ENCODE assay signal across 9 mouse cellular contexts in genomic region chr1:91380453-91381090, GRCm38 (mm10). TPM values are rescaled to one million over a fixed set of nuclear protein-coding genes. Genes with fewer than 3 reads are reported as not detected.
A peak's percentile ranks its signal among the peaks of the same experiment; 100 is the strongest.
DNase-seq lines count a peak whose midpoint lies in the region; ATAC-seq and TF ChIP-seq lines count a peak whose summit lies in the region.
"Had no signal": no experiment of that assay in that cellular context is flagged by ENCODE, and none has a peak within 500 bp of the region (broad histone marks: within the 10 kb centered on the region; RNA-seq: fewer than 3 reads in every experiment).

No protein-coding gene starts in this region.

- H3K9me3 ChIP-seq in G1E (replicated peaks) = no peaks in the 10 kb centered on the region
- no peaks in the 10 kb centered on the region for H3K9me3 ChIP-seq in hindbrain, embryonic 10.5 days

- H3K4me3 ChIP-seq in G1E (ENCODE audit: low read depth, low read length) = no peak overlapping the region
- H3K4me3 ChIP-seq in hindbrain, embryonic 10.5 days = no peak overlapping the region

- no peaks in the 10 kb centered on the region for H3K27me3 ChIP-seq in G1E (ENCODE audit: insufficient read depth, low read length)
- no peaks in the 10 kb centered on the region for H3K27me3 ChIP-seq in hindbrain, embryonic 10.5 days (ENCODE audit: insufficient read depth, poor library complexity, severe bottlenecking)

- peak; percentile 70 for DNase-seq in G1E (ENCODE audit: low spot score)
- DNase-seq in brain, adult 2 months (ENCODE audit: low read depth, low spot score) = peak; percentile 90
- DNase-seq in hindbrain, embryonic 10.5 days (ENCODE audit: low spot score) = peak; percentile 75
- peak; percentile 55 for DNase-seq in layer of hippocampus, adult 9-10 months (ENCODE audit: low spot score)
- peak; percentile 84 for DNase-seq in lung, postnatal 10 days
- peak; percentile 69 for DNase-seq in right cerebral cortex, adult 18-20 months
- DNase-seq in yolk sac, embryonic 10.5 days (ENCODE audit: low spot score) = peak; percentile 47

- peaks cover 96% of the 10 kb centered on the region for H3K36me3 ChIP-seq in G1E (replicated peaks)
- H3K36me3 ChIP-seq in hindbrain, embryonic 10.5 days = peaks cover 98% of the 10 kb centered on the region

- H3K4me1 ChIP-seq in G1E (ENCODE audit: insufficient read depth, low read depth, low read length) = peaks cover 25% of the 10 kb centered on the region
- no peaks in the 10 kb centered on the region for H3K4me1 ChIP-seq in hindbrain, embryonic 10.5 days (replicated peaks)

- ATAC-seq in G1E (ENCODE audit: extremely low read depth, insufficient number of reproducible peaks, low FRiP score, poor library complexity, severe bottlenecking) = peak; percentile 73
- peak; percentile 82 for ATAC-seq in erythroid progenitor cell, adult 5-6 weeks (replicated peaks; ENCODE audit: low FRiP score, poor library complexity, severe bottlenecking)

- H3K27ac ChIP-seq in hindbrain, embryonic 10.5 days = no peak overlapping the region
- H3K27ac ChIP-seq: macrophage had no signal

- peak; percentile 96 for TF ChIP-seq CTCF in G1E (IDR thresholded peaks at IDR 0.05; ENCODE audit: low read depth, low read length)

- 67% methylated on average over 7 of the region's 7 CpGs for whole genome bisulfite sequencing in hindbrain, embryonic 10.5 days

RNA-seq across cellular contexts. Expression of gene Erfe, which starts 14.3 kb away (rescaled TPM):
- total RNA-seq in G1E (2014; fragmentation: Nextera tagmentation) (1.2 and 2.1 TPM in 2 replicates), G1E (2017) (0.81 and 0.93 TPM in 2 replicates)
- 0.78 and 0.94 TPM in 2 replicates for polyA plus RNA-seq in G1E (2012)
- 5.4 and 16.9 TPM in 2 replicates for total RNA-seq in erythroid progenitor cell, adult 5-6 weeks (2015; ENCODE audit: low replicate concordance)
- 2.8 and 3.1 TPM in 2 replicates for total RNA-seq in erythroid progenitor cell, adult 5-6 weeks (2017; ENCODE audit: low replicate concordance)
- polyA plus RNA-seq in hindbrain, embryonic 10.5 days (2016; fragmentation: Nextera tagmentation; extraction: Ambion mirVana) = 0.85 and 1.7 TPM in 2 replicates
- polyA plus RNA-seq: macrophage had no signal

RNA-seq across cellular contexts. Expression of gene Ilkap, which starts 18.0 kb away (rescaled TPM):
- total RNA-seq in G1E (2014; fragmentation: Nextera tagmentation) = 76.8 and 86.5 TPM in 2 replicates
- total RNA-seq in G1E (2017) = 194 and 208 TPM in 2 replicates
- 86.6 and 104 TPM in 2 replicates for polyA plus RNA-seq in G1E (2012)
- 82.2 and 110 TPM in 2 replicates for total RNA-seq in erythroid progenitor cell, adult 5-6 weeks (2015; ENCODE audit: low replicate concordance)
- total RNA-seq in erythroid progenitor cell, adult 5-6 weeks (2017; ENCODE audit: low replicate concordance) = 101 and 110 TPM in 2 replicates
- polyA plus RNA-seq in hindbrain, embryonic 10.5 days (2016; fragmentation: Nextera tagmentation; extraction: Ambion mirVana) = 165 and 173 TPM in 2 replicates

RNA-seq across cellular contexts. Expression of gene Klhl30, which starts 29.8 kb away (rescaled TPM):
- total RNA-seq in G1E (2014; fragmentation: Nextera tagmentation) (not detected in 2 replicates), G1E (2017) (0.16 TPM in 1 of 2 replicates, not detected in the other)
- polyA plus RNA-seq in G1E (2012) = not detected in 2 replicates
- total RNA-seq in erythroid progenitor cell, adult 5-6 weeks (2015; ENCODE audit: low replicate concordance) = not detected in 2 replicates
- total RNA-seq in erythroid progenitor cell, adult 5-6 weeks (2017; ENCODE audit: low replicate concordance) = not detected in 2 replicates
- 0.35 and 0.47 TPM in 2 replicates for polyA plus RNA-seq in hindbrain, embryonic 10.5 days (2016; fragmentation: Nextera tagmentation; extraction: Ambion mirVana)
- polyA plus RNA-seq: macrophage had no signal

RNA-seq across cellular contexts. Expression of gene Hes6, which starts 33.3 kb away (rescaled TPM):
- total RNA-seq in G1E (2014; fragmentation: Nextera tagmentation) (18.0 and 19.0 TPM in 2 replicates), G1E (2017) (42.2 and 55.1 TPM in 2 replicates)
- 91.5 and 105 TPM in 2 replicates for polyA plus RNA-seq in G1E (2012)
- total RNA-seq in erythroid progenitor cell, adult 5-6 weeks (2015; ENCODE audit: low replicate concordance) = 1.7 and 11.2 TPM in 2 replicates
- 3.5 and 4.6 TPM in 2 replicates for total RNA-seq in erythroid progenitor cell, adult 5-6 weeks (2017; ENCODE audit: low replicate concordance)
- polyA plus RNA-seq in hindbrain, embryonic 10.5 days (2016; fragmentation: Nextera tagmentation; extraction: Ambion mirVana) = 285 and 401 TPM in 2 replicates

RNA-seq across cellular contexts. Expression of gene Espnl, which starts 58.7 kb away (rescaled TPM):
- total RNA-seq in G1E (2014; fragmentation: Nextera tagmentation) (0.78 and 1.1 TPM in 2 replicates), G1E (2017) (0.93 and 0.99 TPM in 2 replicates)
- 0.17 and 0.19 TPM in 2 replicates for polyA plus RNA-seq in G1E (2012)
- total RNA-seq in erythroid progenitor cell, adult 5-6 weeks (2015; ENCODE audit: low replicate concordance) = 1.4 TPM in 1 of 2 replicates, not detected in the other
- total RNA-seq in erythroid progenitor cell, adult 5-6 weeks (2017; ENCODE audit: low replicate concordance) = not detected in 2 replicates
- polyA plus RNA-seq in hindbrain, embryonic 10.5 days (2016; fragmentation: Nextera tagmentation; extraction: Ambion mirVana) = 0.05 TPM in 1 of 2 replicates, not detected in the other
- polyA plus RNA-seq: macrophage had no signal
